Mouse (Mus musculus) spleen, postnatal 14 days (tissue): ENCODE measurements around the gene Ankrd12.
"Not testable (repeated sequence)": the region's sequence is repeated elsewhere in the genome, so short reads cannot be mapped to it uniquely, and the experiment has no call there.

Source experiments
- DNase-seq, 2 experiments: peaks; one replicate each; pipeline ENCODE4 v3.0.0; 2021 to 2022; ENCODE audit warnings: low spot score in 2 of 2

Ankrd12 gene

GRCm38 (mm10) chr17:66084486-66084885, 7.6 kb upstream of the Ankrd12 start:
- DNase-seq = no peak

- no peak for DNase-seq
These were observed 555 bp upstream of the Ankrd12 start for GRCm38 (mm10) chr17:66077437-66077850.

GRCm38 (mm10) chr17:66076174-66076927, 538 bp downstream of the Ankrd12 start:
- peak in 1 of 2 experiments; percentile 48 for DNase-seq

GRCm38 (mm10) chr17:66075827-66076173, 1.1 kb downstream of the Ankrd12 start:
- no peak for DNase-seq

- DNase-seq = no peak
These were observed 2.9 kb downstream of the Ankrd12 start for GRCm38 (mm10) chr17:66073971-66074370.

- DNase-seq = not testable (repeated sequence)
These were observed 7.9 kb downstream of the Ankrd12 start for GRCm38 (mm10) chr17:66069036-66069435.

- no peak for DNase-seq
These were observed 11.8 kb downstream of the Ankrd12 start for GRCm38 (mm10) chr17:66065115-66065514.

GRCm38 (mm10) chr17:66061241-66061938, 15.5 kb downstream of the Ankrd12 start:
- no peak for DNase-seq

- no peak for DNase-seq
These were observed 18.7 kb downstream of the Ankrd12 start for GRCm38 (mm10) chr17:66058160-66058559.

- DNase-seq = no peak
These were observed 19.7 kb downstream of the Ankrd12 start for GRCm38 (mm10) chr17:66057145-66057544.

GRCm38 (mm10) chr17:66053349-66053748, 23.5 kb downstream of the Ankrd12 start:
- DNase-seq = no peak

GRCm38 (mm10) chr17:66048795-66049194, 28.1 kb downstream of the Ankrd12 start:
- DNase-seq = no peak

GRCm38 (mm10) chr17:66048199-66048598, 28.7 kb downstream of the Ankrd12 start:
- no peak for DNase-seq

- not testable (repeated sequence) for DNase-seq
These were observed 33.2 kb downstream of the Ankrd12 start for GRCm38 (mm10) chr17:66043679-66044078.

- no peak for DNase-seq
These were observed 35.9 kb downstream of the Ankrd12 start for GRCm38 (mm10) chr17:66041020-66041419.

- DNase-seq = no peak
These were observed 43.6 kb downstream of the Ankrd12 start for GRCm38 (mm10) chr17:66033239-66033638.

- DNase-seq = no peak
These were observed 44.9 kb downstream of the Ankrd12 start for GRCm38 (mm10) chr17:66031991-66032390.

- no peak for DNase-seq
These were observed 52.7 kb downstream of the Ankrd12 start for GRCm38 (mm10) chr17:66024211-66024610.

- DNase-seq = no peak
These were observed 65.1 kb downstream of the Ankrd12 start for GRCm38 (mm10) chr17:66011790-66012189.

- DNase-seq = no peak
These were observed 69.0 kb downstream of the Ankrd12 start for GRCm38 (mm10) chr17:66007892-66008291.

GRCm38 (mm10) chr17:66007473-66007872, 69.4 kb downstream of the Ankrd12 start:
- DNase-seq = no peak

- DNase-seq = no peak
These were observed 88.6 kb downstream of the Ankrd12 start for GRCm38 (mm10) chr17:65988151-65988820.

GRCm38 (mm10) chr17:65976720-65977119, 100.2 kb downstream of the Ankrd12 start:
- not testable (repeated sequence) for DNase-seq
